Mouse (Mus musculus) limb, embryonic 12.5 days (tissue): Measurements from ENCODE around the gene Faah. TPM values are rescaled to one million over a fixed set of nuclear protein-coding genes. Genes with fewer than 3 reads are reported as not detected.

Source experiments
- ATAC-seq: fragments of 200-750 bp; cut with Nextera tagmentation; 2 replicates; pipeline ENCODE4 v1.8.0; 2017; ENCODE audit warnings: low read depth, moderate TSS enrichment; ENCODE audit not compliant: insufficient number of reproducible peaks, insufficient read depth, low FRiP score, low TSS enrichment
- H3K27ac ChIP-seq: fragments of 300-500 bp; sonication (generic); 2 replicates; pipeline ENCODE4 v1.5.1; 2016; ENCODE audit warnings: mild to moderate bottlenecking, moderate library complexity
- H3K27me3 ChIP-seq: fragments of 300-500 bp; sonication (generic); 2 replicates; pipeline ENCODE4 v1.6.1; 2016; ENCODE audit warnings: mild to moderate bottlenecking, moderate library complexity
- H3K36me3 ChIP-seq: fragments of 300-500 bp; sonication (generic); 2 replicates; pipeline ENCODE4 v1.6.1; 2016; ENCODE audit warnings: mild to moderate bottlenecking, moderate library complexity
- H3K4me1 ChIP-seq: fragments of 300-500 bp; sonication (generic); replicated peaks from 2 replicates; pipeline ENCODE4 v1.6.1; 2016
- H3K4me2 ChIP-seq: fragments of 300-500 bp; sonication (generic); 2 replicates; pipeline ENCODE4 v1.6.1; 2016; ENCODE audit warnings: mild to moderate bottlenecking, moderate library complexity
- H3K4me3 ChIP-seq: fragments of 300-500 bp; sonication (generic); replicated peaks from 2 replicates; pipeline ENCODE4 v1.5.1; 2016; ENCODE audit warnings: mild to moderate bottlenecking
- H3K9ac ChIP-seq: fragments of 300-500 bp; sonication (generic); replicated peaks from 2 replicates; pipeline ENCODE4 v1.6.1; 2016; ENCODE audit warnings: mild to moderate bottlenecking, moderate library complexity
- H3K9me3 ChIP-seq: fragments of 300-500 bp; sonication (generic); 2 replicates; pipeline ENCODE4 v1.6.1; 2016; ENCODE audit warnings: mild to moderate bottlenecking, moderate library complexity
- WGBS: fragments of 180-500 bp; shearing (Covaris S2); methylation state at CpG from one replicate; pipeline ENCODE4 v1.1.7; 2016; 5-methylcytosine and 5-hydroxymethylcytosine counted together
- polyA plus RNA-seq: library from polyadenylated mRNA; unstranded; fragments of >200 nt; fragmentation: Nextera tagmentation; extraction: Ambion mirVana; gene quantifications from 2 replicates; pipeline ENCODE4 v1.2.1, GENCODE M21; 2016

Gene Faah
- polyA plus RNA-seq, 1 experiment from 2014 or later = 0.81 TPM

- ATAC-seq = no peak
- H3K4me2 ChIP-seq = no peak overlapping the region
- no peak overlapping the region for H3K4me3 ChIP-seq
- no peak overlapping the region for H3K27ac ChIP-seq
- H3K27me3 ChIP-seq = peaks cover 92% of the 10 kb centered on the region
- H3K9me3 ChIP-seq = no peaks in the 10 kb centered on the region; the same call in 1 of the 2 replicates
- no peaks in the 10 kb centered on the region for H3K36me3 ChIP-seq
- no peak overlapping the region for H3K9ac ChIP-seq
- 70% methylated on average over 16 of the region's 16 CpGs for WGBS
- no peaks in the 10 kb centered on the region for H3K4me1 ChIP-seq
These were observed 94.4 kb downstream of the Faah start for GRCm38 (mm10) chr4:115923262-115923880.

DNA sequence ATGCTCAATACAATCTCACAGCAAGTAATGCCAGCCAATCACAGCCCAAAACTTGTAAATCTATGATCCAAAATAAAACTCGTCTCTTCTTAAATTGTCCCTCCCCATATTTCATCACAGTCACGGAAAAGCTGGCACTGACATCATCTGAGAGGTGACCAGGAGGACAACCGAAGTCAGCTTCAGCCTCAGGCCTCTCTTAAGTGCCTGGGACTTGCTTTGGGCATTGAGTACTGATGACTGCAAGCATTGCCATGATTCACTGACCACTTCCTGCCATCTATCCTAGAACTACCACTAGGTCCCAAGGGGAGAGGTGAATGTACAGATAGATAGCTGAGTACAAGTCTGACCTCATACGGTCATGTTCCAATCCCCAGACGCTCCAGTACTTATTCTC is 95.0 kb downstream of the Faah start:
- no peak overlapping the region for H3K9ac ChIP-seq
- no peak overlapping the region for H3K27ac ChIP-seq
- H3K36me3 ChIP-seq = no peaks in the 10 kb centered on the region
- no peak overlapping the region for H3K4me2 ChIP-seq
- peaks cover 5% of the 10 kb centered on the region; the same call in 1 of the 2 replicates for H3K4me1 ChIP-seq
- H3K27me3 ChIP-seq = peaks cover 92% of the 10 kb centered on the region
- ATAC-seq = no peak
- H3K9me3 ChIP-seq = no peaks in the 10 kb centered on the region; the same call in 1 of the 2 replicates
- H3K4me3 ChIP-seq = no peak overlapping the region
- WGBS = 88% methylated on average over 5 of the region's 5 CpGs

GRCm38 (mm10) chr4:115919911-115920310 is 97.8 kb downstream of the Faah start:
- Histone ChIP-seq H3K9ac (no peak overlapping the region), H3K9me3 (no peaks in the 10 kb centered on the region; the same call in 1 of the 2 replicates), H3K27me3 (peaks cover 95% of the 10 kb centered on the region), H3K4me2 (no peak overlapping the region), H3K4me3 (no peak overlapping the region), H3K4me1 (peaks cover 5% of the 10 kb centered on the region; the same call in 1 of the 2 replicates), H3K27ac (no peak overlapping the region), H3K36me3 (no peaks in the 10 kb centered on the region)
- 80% methylated on average over 16 of the region's 16 CpGs for WGBS
- no peak for ATAC-seq

Other genes starting within 250 kb of the Faah start
- 0.36 TPM in 1 of 2 replicates, not detected in the other for gene Tex38, start 236.9 kb downstream of the Faah start, polyA plus RNA-seq
- gene Atpaf1, start 233.1 kb downstream of the Faah start, polyA plus RNA-seq = 65.5 and 68.7 TPM in 2 replicates
- 8.4 and 8.8 TPM in 2 replicates for gene Mob3c, start 189.8 kb downstream of the Faah start, polyA plus RNA-seq
- gene Mknk1, start 178.7 kb downstream of the Faah start, polyA plus RNA-seq = 33.6 and 38.0 TPM in 2 replicates
- not detected in 2 replicates for gene Kncn, start 133.5 kb downstream of the Faah start, polyA plus RNA-seq
- gene 6430628N08Rik, start 127.3 kb downstream of the Faah start, polyA plus RNA-seq = 0.13 and 0.38 TPM in 2 replicates
- gene Dmbx1, start 78.0 kb downstream of the Faah start, polyA plus RNA-seq = 0.08 and 0.13 TPM in 2 replicates
- gene Nsun4, start 36.0 kb upstream of the Faah start, polyA plus RNA-seq = 18.4 and 21.1 TPM in 2 replicates
- gene Uqcrh, start 57.1 kb upstream of the Faah start, polyA plus RNA-seq = 436 and 452 TPM in 2 replicates
- gene Lrrc41, start 57.3 kb upstream of the Faah start, polyA plus RNA-seq = 78.9 and 82.6 TPM in 2 replicates
- 53.9 and 59.2 TPM in 2 replicates for gene Rad54l, start 105.8 kb upstream of the Faah start, polyA plus RNA-seq
- 73.8 and 74.8 TPM in 2 replicates for gene Pomgnt1, start 105.9 kb upstream of the Faah start, polyA plus RNA-seq
- 2.6 and 2.8 TPM in 2 replicates for gene Lurap1, start 133.4 kb upstream of the Faah start, polyA plus RNA-seq
- gene Tspan1, start 149.7 kb upstream of the Faah start, polyA plus RNA-seq = 0.10 and 0.16 TPM in 2 replicates
- gene 1700042G07Rik, start 155.4 kb upstream of the Faah start, polyA plus RNA-seq = not detected in 2 replicates
- gene Gm49337, start 155.5 kb upstream of the Faah start, polyA plus RNA-seq = not detected in 2 replicates
- gene Pik3r3, start 203.7 kb upstream of the Faah start, polyA plus RNA-seq = 45.2 and 50.7 TPM in 2 replicates